Mouse (Mus musculus) ES-Bruce4 (cell line): Measurements from ENCODE around the gene Fgf23. TPM values are rescaled to one million over a fixed set of nuclear protein-coding genes. Genes with fewer than 3 reads are reported as not detected.

Experiments
- H3K27ac ChIP-seq: 2 replicates; pipeline ENCODE4 v1.5.1; 2012; ENCODE audit warnings: low read length, inconsistent platforms; ENCODE audit not compliant: insufficient read depth
- H3K27me3 ChIP-seq: 2 replicates; pipeline ENCODE4 v1.6.1; 2012; ENCODE audit warnings: mild to moderate bottlenecking, low read length, inconsistent platforms; ENCODE audit not compliant: control insufficient read depth, poor library complexity, insufficient read depth, severe bottlenecking
- H3K36me3 ChIP-seq: 2 replicates; pipeline ENCODE4 v1.6.1; 2012; ENCODE audit warnings: inconsistent platforms, mild to moderate bottlenecking, low read length, moderate library complexity; ENCODE audit not compliant: control insufficient read depth, poor library complexity, insufficient read depth, severe bottlenecking
- H3K4me1 ChIP-seq: one replicate; pipeline ENCODE4 v1.8.1; 2011; ENCODE audit warnings: low read length; ENCODE audit not compliant: control insufficient read depth, insufficient read depth
- H3K4me3 ChIP-seq: 2 replicates; pipeline ENCODE4 v1.5.1; 2011; ENCODE audit warnings: low read depth, mild to moderate bottlenecking, low read length
- H3K9ac ChIP-seq: 2 replicates; pipeline ENCODE4 v1.6.1; 2012; ENCODE audit warnings: low read depth, mild to moderate bottlenecking, inconsistent platforms; ENCODE audit not compliant: poor library complexity, severe bottlenecking
- H3K9me3 ChIP-seq: replicated peaks from 2 replicates; pipeline ENCODE4 v1.6.1; 2012; ENCODE audit warnings: mild to moderate bottlenecking, low read length, inconsistent platforms; ENCODE audit not compliant: control insufficient read depth, poor library complexity, insufficient read depth, severe bottlenecking
- CTCF ChIP-seq: IDR thresholded peaks from one replicate; pipeline ENCODE4 v1.8.1; 2011; ENCODE audit warnings: low read depth, low read length
- EP300 ChIP-seq: IDR thresholded peaks from 2 replicates; pipeline ENCODE4 v1.6.1; 2011; ENCODE audit warnings: low read depth, low read length; ENCODE audit not compliant: insufficient read depth
- POLR2A ChIP-seq: IDR thresholded peaks from one replicate; pipeline ENCODE4 v1.8.1; 2011; ENCODE audit warnings: low read length; ENCODE audit not compliant: insufficient read depth
- polyA plus RNA-seq: library from polyadenylated mRNA; stranded (reverse); fragments of >200 nt; gene quantifications from 2 replicates; pipeline ENCODE4 v1.2.4, GENCODE M21; 2011; ENCODE audit warnings: low read depth; ENCODE audit not compliant: missing spikeins, insufficient read depth, insufficient read length

Fgf23 gene
- polyA plus RNA-seq, 1 experiment: 0.33 TPM

DNA sequence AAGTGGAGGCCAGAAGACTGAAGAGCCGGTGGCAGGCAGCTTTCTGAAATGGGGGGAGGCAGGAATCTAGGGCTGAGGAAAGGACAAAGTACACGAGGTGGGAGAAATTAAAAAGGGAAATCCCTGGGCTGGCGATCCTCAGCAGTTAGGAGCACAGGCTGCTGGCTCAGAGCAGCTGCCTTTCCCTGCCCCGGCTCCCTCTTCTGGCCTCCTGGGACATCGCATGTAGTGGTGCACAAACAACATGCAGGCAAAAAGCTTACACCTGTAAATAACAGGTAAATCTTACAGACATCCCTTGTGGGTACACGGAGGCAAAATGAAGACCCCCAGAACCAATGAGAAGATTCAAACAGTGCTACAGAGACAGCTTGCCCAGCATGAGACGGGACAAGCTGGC is 21.9 kb downstream of the Fgf23 start:
- no peak overlapping the region for H3K4me3 ChIP-seq
- peak overlapping the region; percentile 38 for H3K9ac ChIP-seq
- TF ChIP-seq CTCF (peak; percentile 59), EP300 (no peak), POLR2A (no peak)
- no peaks in the 10 kb centered on the region for H3K9me3 ChIP-seq
- H3K27ac ChIP-seq: no peak overlapping the region
- H3K36me3 ChIP-seq: peaks cover 31% of the 10 kb centered on the region
- no peaks in the 10 kb centered on the region for H3K27me3 ChIP-seq
- H3K4me1 ChIP-seq: no peaks in the 10 kb centered on the region

DNA sequence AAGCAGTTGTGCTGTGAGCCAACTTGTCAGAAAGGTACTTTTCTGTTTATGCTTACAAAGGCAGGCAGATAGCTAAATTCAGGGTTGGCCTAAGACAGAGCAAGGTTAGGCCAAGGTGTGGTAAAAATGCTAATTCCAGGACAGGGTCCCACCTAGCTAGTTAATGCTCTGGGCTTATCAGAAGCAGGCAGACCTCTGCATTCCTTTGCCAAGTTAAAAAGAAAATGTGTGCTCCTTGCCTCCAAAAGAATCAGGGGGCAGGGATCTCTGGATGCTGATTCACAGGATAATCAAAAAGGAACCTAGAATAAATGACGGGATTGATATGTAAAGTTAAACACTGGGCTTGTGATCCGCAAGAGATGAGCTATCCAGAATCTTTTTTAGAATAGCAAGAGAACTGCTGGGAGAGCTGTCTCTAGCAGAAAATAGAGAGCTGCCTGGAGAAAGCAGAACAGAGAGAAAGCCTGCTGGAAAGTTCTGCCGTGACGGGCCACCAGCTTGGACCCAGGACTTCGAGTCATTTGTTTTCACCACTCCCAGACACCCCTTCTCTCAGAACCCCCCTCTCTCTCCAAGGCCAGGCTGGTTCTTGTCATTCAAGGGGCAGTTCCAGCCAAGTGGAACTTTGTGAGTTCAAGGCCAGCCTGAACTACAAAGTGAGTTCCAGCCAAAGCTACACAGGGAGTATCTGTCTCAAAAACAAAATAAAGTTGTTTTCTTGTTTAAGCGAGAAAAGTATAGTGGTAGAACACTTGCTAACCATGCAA is 31.0 kb downstream of the Fgf23 start:
- TF ChIP-seq EP300: no peak
- no peak for TF ChIP-seq POLR2A
- no peak for TF ChIP-seq CTCF
- no peaks in the 10 kb centered on the region for H3K9me3 ChIP-seq
- H3K4me1 ChIP-seq: peaks cover 3% of the 10 kb centered on the region
- peak overlapping the region; percentile 95 for H3K27ac ChIP-seq
- H3K27me3 ChIP-seq: no peaks in the 10 kb centered on the region
- peaks cover 13% of the 10 kb centered on the region for H3K36me3 ChIP-seq
- peak overlapping the region; percentile 21; the same call in 1 of the 2 replicates for H3K9ac ChIP-seq
- no peak overlapping the region; the same call in 1 of the 2 replicates for H3K4me3 ChIP-seq

DNA sequence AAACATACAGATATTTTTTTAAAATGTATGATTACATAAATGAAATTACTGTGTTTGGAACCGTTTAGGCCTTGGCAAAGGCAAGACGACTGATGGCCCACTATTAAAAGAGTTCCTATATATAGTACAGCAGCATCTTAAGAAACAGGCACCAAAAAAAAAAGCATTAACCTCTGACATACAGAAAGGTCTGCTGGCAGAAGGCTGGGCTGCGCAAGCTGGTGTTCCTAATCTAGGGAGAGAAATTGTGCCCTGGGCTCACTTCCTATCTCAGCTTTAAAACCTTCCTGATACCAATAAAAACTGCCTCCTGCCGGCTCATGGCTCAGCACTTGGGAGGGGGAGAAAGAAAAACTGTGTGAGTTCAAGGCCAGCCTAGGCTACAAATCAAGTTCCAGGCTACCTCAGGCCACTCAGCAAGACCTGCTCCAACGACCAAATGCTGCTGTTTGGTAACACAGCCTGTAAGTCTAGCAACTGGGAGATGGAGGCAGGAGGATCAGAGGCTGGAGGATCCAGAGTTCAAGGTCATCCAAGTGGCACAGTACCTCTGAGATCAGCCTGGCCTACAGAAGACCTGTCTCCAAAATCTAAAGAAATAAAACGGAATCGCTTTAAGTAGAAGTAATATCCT is 31.8 kb downstream of the Fgf23 start:
- no peaks in the 10 kb centered on the region for H3K27me3 ChIP-seq
- H3K36me3 ChIP-seq: peaks cover 13% of the 10 kb centered on the region
- H3K4me1 ChIP-seq: peaks cover 3% of the 10 kb centered on the region

DNA sequence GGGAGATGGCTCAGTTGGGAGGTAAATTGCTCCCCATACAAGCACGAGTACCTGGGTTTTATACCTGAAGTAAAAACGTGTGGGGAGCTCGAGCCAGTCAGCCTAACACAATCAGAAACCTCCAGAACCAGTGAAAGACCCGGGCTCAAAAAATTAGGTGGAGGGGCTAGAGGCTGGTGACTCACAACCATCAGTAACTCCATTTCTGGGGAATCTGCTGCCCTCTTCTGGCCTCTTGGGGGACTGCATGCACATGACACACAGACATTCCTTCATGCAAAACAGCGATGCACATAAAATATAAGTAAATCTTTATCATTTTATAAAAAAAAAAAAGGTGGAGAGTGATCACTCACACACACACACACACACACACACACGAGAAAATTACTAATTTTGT is 32.4 kb downstream of the Fgf23 start:
- H3K9me3 ChIP-seq: no peaks in the 10 kb centered on the region
- no peak for TF ChIP-seq POLR2A
- TF ChIP-seq EP300: no peak
- peak; percentile 58 for TF ChIP-seq CTCF
- H3K4me1 ChIP-seq: peaks cover 3% of the 10 kb centered on the region
- no peaks in the 10 kb centered on the region for H3K27me3 ChIP-seq
- no peak overlapping the region for H3K4me3 ChIP-seq
- peak overlapping the region; percentile 86; the same call in 1 of the 2 replicates for H3K27ac ChIP-seq
- H3K36me3 ChIP-seq: peaks cover 13% of the 10 kb centered on the region
- peak overlapping the region; percentile 21; the same call in 1 of the 2 replicates for H3K9ac ChIP-seq

More for the DNA sequence above, 31.8 kb downstream of the Fgf23 start:
- peak overlapping the region; percentile 21 for H3K9ac ChIP-seq
- no peaks in the 10 kb centered on the region for H3K9me3 ChIP-seq
- peak overlapping the region; percentile 86 for H3K27ac ChIP-seq
- no peak for TF ChIP-seq POLR2A
- no peak overlapping the region for H3K4me3 ChIP-seq

DNA sequence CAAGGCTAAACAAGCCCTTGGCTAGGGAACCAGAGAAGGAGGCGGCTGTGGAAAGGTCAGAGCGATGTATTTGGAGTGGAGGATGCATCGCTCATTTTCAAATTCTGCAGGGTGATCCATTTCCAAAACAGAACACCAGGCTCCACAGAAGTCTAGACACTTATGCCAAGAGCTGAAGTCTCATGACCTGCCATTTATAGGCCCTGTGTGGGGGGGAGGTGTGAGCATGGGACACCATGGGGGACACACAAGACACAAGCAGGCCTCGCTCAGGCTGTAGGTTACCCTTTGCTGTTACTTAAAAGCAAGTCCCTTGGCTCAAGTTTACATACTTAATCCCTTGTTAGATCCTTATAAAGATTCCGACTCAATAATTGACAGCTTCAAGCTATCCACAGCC is 33.5 kb downstream of the Fgf23 start:
- no peak overlapping the region for H3K27ac ChIP-seq
- peaks cover 7% of the 10 kb centered on the region for H3K36me3 ChIP-seq
- H3K4me3 ChIP-seq: no peak overlapping the region
- H3K27me3 ChIP-seq: no peaks in the 10 kb centered on the region
- H3K9me3 ChIP-seq: no peaks in the 10 kb centered on the region
- peaks cover 3% of the 10 kb centered on the region for H3K4me1 ChIP-seq
- H3K9ac ChIP-seq: 0 out of 2 replicates have a peak overlapping the region, but pooled peaks have one; percentile 10
- no peak for TF ChIP-seq EP300
- TF ChIP-seq POLR2A: no peak
- no peak for TF ChIP-seq CTCF

DNA sequence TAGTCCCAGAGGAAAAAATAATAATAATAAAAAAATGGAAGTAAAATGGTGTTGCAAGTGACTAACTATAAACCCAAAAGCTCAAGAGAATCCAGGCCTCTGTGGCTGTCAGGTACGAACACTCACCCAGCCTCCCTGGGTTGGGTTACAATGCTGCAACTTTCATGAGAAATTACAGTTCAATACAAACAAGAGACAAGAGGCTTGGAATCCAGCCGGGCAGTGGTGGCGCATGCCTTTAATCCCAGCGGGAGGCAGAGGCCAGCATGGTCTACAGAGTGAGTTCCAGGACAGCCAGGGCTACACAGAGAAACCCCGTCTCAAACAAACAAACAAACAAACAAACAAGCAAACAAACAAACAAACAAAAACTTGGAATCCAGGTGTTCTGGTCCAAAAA is 34.0 kb downstream of the Fgf23 start:
- H3K27ac ChIP-seq: peak overlapping the region; percentile 48; the same call in 1 of the 2 replicates
- no peak for TF ChIP-seq CTCF
- TF ChIP-seq EP300: 0 out of 2 replicates have a peak, but pooled peaks have one; percentile 30
- H3K4me1 ChIP-seq: peaks cover 3% of the 10 kb centered on the region
- H3K9ac ChIP-seq: 0 out of 2 replicates have a peak overlapping the region, but pooled peaks have one; percentile 10
- no peaks in the 10 kb centered on the region for H3K9me3 ChIP-seq
- H3K36me3 ChIP-seq: 0 out of 2 replicates have a peak, but pooled peaks cover 3% of the 10 kb centered on the region
- H3K27me3 ChIP-seq: no peaks in the 10 kb centered on the region
- H3K4me3 ChIP-seq: no peak overlapping the region
